Mouse (Mus musculus) myocyte (in vitro differentiated cells): ENCODE data around the gene Prph2. TPM values are rescaled to one million over a fixed set of nuclear protein-coding genes. Genes with fewer than 3 reads are reported as not detected.

Experiments used
- H3K27me3 ChIP-seq: one replicate; pipeline ENCODE4 v1.6.1; 2011; ENCODE audit not compliant: control insufficient read depth, insufficient read depth, insufficient read length
- H3K36me3 ChIP-seq: one replicate; pipeline ENCODE4 v1.6.1; 2011; ENCODE audit not compliant: control insufficient read depth, insufficient read depth
- H3K4me2 ChIP-seq: one replicate; pipeline ENCODE4 v1.6.1; 2011; ENCODE audit warnings: low read depth, control low read depth
- H3K4me3 ChIP-seq: one replicate; pipeline ENCODE4 v1.5.1; 2011; ENCODE audit warnings: mild to moderate bottlenecking, control low read depth, moderate library complexity
- H3K79me2 ChIP-seq: one replicate; pipeline ENCODE4 v1.6.1; 2011; ENCODE audit not compliant: control insufficient read depth, insufficient read depth
- H3ac ChIP-seq: one replicate; pipeline ENCODE4 v1.6.1; 2011; ENCODE audit not compliant: control insufficient read depth, insufficient read length
- CEBPB ChIP-seq: IDR thresholded peaks from 2 replicates; pipeline ENCODE4 v1.6.1; 2011; ENCODE audit warnings: mild to moderate bottlenecking, moderate library complexity; ENCODE audit not compliant: poor library complexity, insufficient read depth, severe bottlenecking
- E2F4 ChIP-seq: IDR thresholded peaks from one replicate; pipeline ENCODE4 v1.6.1; 2011; ENCODE audit warnings: mild to moderate bottlenecking, control low read depth, moderate library complexity; ENCODE audit not compliant: insufficient read depth
- MAX ChIP-seq: IDR thresholded peaks from one replicate; pipeline ENCODE4 v1.6.1; 2011; ENCODE audit warnings: low read depth, mild to moderate bottlenecking, control low read depth
- MYOD1 ChIP-seq, 3 experiments: IDR thresholded peaks; one replicate each; pipeline ENCODE4 v1.6.1; 2011; ENCODE audit warnings: control low read depth in 2 of 3, low read depth in 2 of 3, mild to moderate bottlenecking in 2 of 3, moderate library complexity in 1 of 3; ENCODE audit not compliant: insufficient read length in 2 of 3, control insufficient read depth in 1 of 3
- MYOG ChIP-seq, 3 experiments: IDR thresholded peaks; one replicate each; pipeline ENCODE4 v1.6.1; 2011; ENCODE audit warnings: control low read depth in 2 of 3, low read depth in 2 of 3, mild to moderate bottlenecking in 2 of 3; ENCODE audit not compliant: insufficient read length in 2 of 3, control insufficient read depth in 1 of 3, insufficient read depth in 1 of 3
- POLR2A ChIP-seq: IDR thresholded peaks from one replicate; pipeline ENCODE4 v1.6.1; 2011; ENCODE audit warnings: low read depth, mild to moderate bottlenecking, control low read depth, moderate library complexity; ENCODE audit not compliant: insufficient read length
- POLR2AphosphoS2 ChIP-seq: IDR thresholded peaks from one replicate; pipeline ENCODE4 v1.6.1; 2011; ENCODE audit warnings: low read depth, control low read depth; ENCODE audit not compliant: insufficient read length
- REST ChIP-seq: IDR thresholded peaks from one replicate; pipeline ENCODE4 v1.6.1; 2011; ENCODE audit warnings: mild to moderate bottlenecking, control low read depth, moderate library complexity; ENCODE audit not compliant: insufficient read depth, insufficient read length
- SRF ChIP-seq: IDR thresholded peaks from one replicate; pipeline ENCODE4 v1.6.1; 2011; ENCODE audit warnings: low read depth; ENCODE audit not compliant: control insufficient read depth, insufficient read length
- TCF12 ChIP-seq: IDR thresholded peaks from one replicate; pipeline ENCODE4 v1.6.1; 2011; ENCODE audit warnings: mild to moderate bottlenecking, control low read depth; ENCODE audit not compliant: poor library complexity, insufficient read depth, severe bottlenecking
- TCF3 ChIP-seq: IDR thresholded peaks from one replicate; pipeline ENCODE4 v1.6.1; 2011; ENCODE audit warnings: low read depth, control low read depth; ENCODE audit not compliant: insufficient read length
- USF1 ChIP-seq: IDR thresholded peaks from one replicate; pipeline ENCODE4 v1.6.1; 2011; ENCODE audit warnings: low read depth, mild to moderate bottlenecking, control low read depth, moderate library complexity
- polyA plus RNA-seq: library from polyadenylated mRNA; unstranded; fragments of >200 nt; fragmentation: generic; extraction: Trizol; gene quantifications from one replicate; pipeline ENCODE4 v1.2.1, GENCODE M21; 2012; ENCODE audit warnings: missing spikeins

Gene Prph2
- not detected for polyA plus RNA-seq

DNA sequence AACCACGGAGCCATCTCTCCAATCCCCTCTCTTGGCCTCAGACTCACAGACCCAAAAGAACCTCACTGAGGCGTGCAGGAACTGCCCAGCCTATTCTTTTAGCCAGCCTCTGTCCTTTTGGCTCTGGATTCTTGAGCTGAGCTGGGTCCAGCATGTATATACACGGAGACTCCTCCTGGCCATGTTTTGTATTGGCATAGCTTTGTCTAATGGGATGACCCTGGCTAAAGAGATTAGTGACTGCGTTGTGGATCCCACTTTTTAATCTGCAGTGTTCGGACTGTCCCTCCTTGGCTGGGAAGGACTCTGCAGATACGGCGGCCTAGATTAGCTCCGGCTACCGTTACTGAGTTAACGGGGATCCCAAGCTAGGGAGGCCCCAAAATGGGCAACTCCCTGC lies at the start of gene Prph2:
Gene Prph2 (plus strand): TSS at position 274 of the 400 bp plus-strand sequence.
- Histone ChIP-seq H3K27me3 (no peaks in the 10 kb centered on the region), H3K79me2 (no peaks in the 10 kb centered on the region), H3K4me2 (no peak within 1 kb of the TSS), H3K36me3 (no peaks in the 10 kb centered on the region), H3K4me3 (no peak within 1 kb of the TSS), H3ac (no peak within 1 kb of the TSS)
- TF ChIP-seq POLR2A (no peak), CEBPB (no peak), SRF (no peak), TCF12 (no peak), REST (no peak), MAX (no peak), TCF3 (no peak), E2F4 (no peak), MYOD1 (IDR thresholded peaks at IDR 0.05; ENCODE audit: control insufficient read depth in 1 of 3, insufficient read length in 2 of 3, low read depth in 2 of 3) (no peak), MYOG (IDR thresholded peaks at IDR 0.05; ENCODE audit: control insufficient read depth in 1 of 3, insufficient read depth in 1 of 3, insufficient read length in 2 of 3, low read depth in 2 of 3) (no peak), USF1 (no peak), POLR2AphosphoS2 (no peak)

DNA sequence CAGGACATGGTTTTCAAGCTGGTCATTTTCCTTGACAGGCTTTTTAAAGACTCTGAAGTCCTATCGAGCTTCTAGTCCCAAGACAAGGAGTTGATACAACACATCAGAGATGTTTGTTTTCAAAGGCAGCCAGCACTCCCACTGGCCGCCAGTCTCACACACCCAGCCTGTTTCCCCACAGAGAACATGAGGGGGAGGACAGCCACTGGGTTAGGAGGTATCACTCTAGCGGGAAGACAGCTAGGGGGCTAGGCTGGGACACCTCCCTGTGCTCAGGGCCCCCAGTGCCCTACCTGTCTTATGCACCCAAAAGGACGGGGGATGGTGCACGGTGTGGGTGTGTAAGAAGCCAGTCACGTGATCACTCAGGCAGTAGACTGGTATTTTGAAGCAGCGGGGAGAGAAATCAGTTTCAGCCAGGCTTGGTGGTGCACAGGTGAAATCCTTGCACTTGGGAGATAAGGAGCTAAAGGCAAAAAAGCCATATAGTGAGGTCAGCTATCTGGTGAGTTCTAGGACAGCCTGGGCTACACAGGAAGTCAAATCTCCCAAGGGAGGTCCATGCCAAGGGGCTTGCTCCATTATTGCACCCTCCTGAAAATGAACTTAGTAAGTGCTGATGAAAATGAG lies 45.6 kb upstream of the Prph2 start:
- Histone ChIP-seq H3K79me2 (no peaks in the 10 kb centered on the region), H3K4me2 (no peak overlapping the region), H3K36me3 (no peaks in the 10 kb centered on the region), H3K27me3 (no peaks in the 10 kb centered on the region), H3ac (no peak overlapping the region), H3K4me3 (no peak overlapping the region)
- TF ChIP-seq MYOG (IDR thresholded peaks at IDR 0.05; ENCODE audit: control insufficient read depth in 1 of 3, insufficient read depth in 1 of 3, insufficient read length in 2 of 3, low read depth in 2 of 3) (no peak), TCF12 (no peak), SRF (no peak), USF1 (no peak), MYOD1 (IDR thresholded peaks at IDR 0.05; ENCODE audit: control insufficient read depth in 1 of 3, insufficient read length in 2 of 3, low read depth in 2 of 3) (no peak), CEBPB (no peak), TCF3 (no peak), POLR2AphosphoS2 (no peak), E2F4 (no peak), POLR2A (no peak), MAX (no peak), REST (no peak)

DNA sequence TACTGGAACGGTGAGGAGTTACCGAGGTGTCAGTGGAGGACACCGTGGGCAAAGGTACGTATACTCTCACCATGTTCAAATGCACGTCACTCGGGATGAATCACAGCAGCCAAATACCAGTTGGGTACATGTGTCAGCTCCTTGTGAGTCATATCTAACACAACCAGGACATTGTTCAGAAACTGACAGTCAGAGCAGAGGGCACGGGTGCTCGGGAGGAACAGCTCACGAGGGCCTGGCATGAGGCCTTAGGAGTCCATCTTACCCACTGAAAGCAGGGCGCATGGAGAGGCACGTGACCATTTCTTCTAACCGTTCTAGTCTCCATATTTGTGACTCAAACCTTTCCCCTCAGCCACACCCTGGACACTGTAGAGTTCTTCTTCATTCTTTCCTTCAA lies 43.4 kb upstream of the Prph2 start:
- Histone ChIP-seq H3K27me3 (no peaks in the 10 kb centered on the region), H3K4me3 (no peak overlapping the region), H3ac (no peak overlapping the region), H3K36me3 (no peaks in the 10 kb centered on the region), H3K79me2 (no peaks in the 10 kb centered on the region), H3K4me2 (peak overlapping the region; percentile 44)
- TF ChIP-seq USF1 (peak; percentile 95), POLR2AphosphoS2 (peak; percentile 26), TCF3 (no peak), POLR2A (peak; percentile 22)

DNA sequence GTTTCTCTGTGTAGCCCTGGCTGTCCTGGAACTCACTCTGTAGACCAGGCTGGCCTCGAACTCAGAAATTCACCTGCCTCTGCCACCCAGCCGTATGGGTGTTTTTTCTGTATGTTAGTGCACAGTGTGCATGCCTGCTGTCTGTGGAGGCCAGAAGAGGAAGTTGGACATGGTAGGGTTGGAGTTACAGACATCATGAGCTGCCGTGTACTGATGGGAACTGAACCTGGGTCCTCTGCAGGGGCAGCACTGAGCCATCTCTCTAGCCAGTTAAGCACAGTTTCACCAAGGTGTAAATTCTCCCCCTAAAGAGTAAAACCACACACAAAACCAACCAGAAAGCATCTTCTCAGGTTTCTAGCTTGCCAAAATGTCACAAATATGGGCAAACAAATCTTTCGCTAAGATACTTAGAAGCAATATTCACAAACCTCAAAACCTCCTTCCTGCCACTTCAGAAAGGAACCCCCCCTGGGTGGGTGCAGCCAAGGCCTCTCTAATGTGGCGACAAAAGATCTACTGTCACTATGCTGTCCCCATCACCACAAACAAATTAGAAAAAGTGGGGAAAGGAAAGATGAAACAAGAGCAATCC lies 40.0 kb upstream of the Prph2 start:
- H3ac ChIP-seq = no peak overlapping the region
- H3K36me3 ChIP-seq = no peaks in the 10 kb centered on the region
- H3K4me3 ChIP-seq = no peak overlapping the region
- no peak for TF ChIP-seq TCF12
- no peak for TF ChIP-seq MYOG (IDR thresholded peaks at IDR 0.05; ENCODE audit: control insufficient read depth in 1 of 3, insufficient read depth in 1 of 3, insufficient read length in 2 of 3, low read depth in 2 of 3)
- TF ChIP-seq REST = no peak
- TF ChIP-seq POLR2AphosphoS2 = no peak
- TF ChIP-seq MYOD1 (IDR thresholded peaks at IDR 0.05; ENCODE audit: control insufficient read depth in 1 of 3, insufficient read length in 2 of 3, low read depth in 2 of 3) = no peak
- TF ChIP-seq MAX = no peak
- no peak for TF ChIP-seq CEBPB
- no peak for TF ChIP-seq E2F4
- TF ChIP-seq POLR2A = no peak
- no peak for TF ChIP-seq TCF3
- no peak for TF ChIP-seq USF1
- no peak for TF ChIP-seq SRF
- no peaks in the 10 kb centered on the region for H3K27me3 ChIP-seq
- no peaks in the 10 kb centered on the region for H3K79me2 ChIP-seq
- H3K4me2 ChIP-seq = no peak overlapping the region

DNA sequence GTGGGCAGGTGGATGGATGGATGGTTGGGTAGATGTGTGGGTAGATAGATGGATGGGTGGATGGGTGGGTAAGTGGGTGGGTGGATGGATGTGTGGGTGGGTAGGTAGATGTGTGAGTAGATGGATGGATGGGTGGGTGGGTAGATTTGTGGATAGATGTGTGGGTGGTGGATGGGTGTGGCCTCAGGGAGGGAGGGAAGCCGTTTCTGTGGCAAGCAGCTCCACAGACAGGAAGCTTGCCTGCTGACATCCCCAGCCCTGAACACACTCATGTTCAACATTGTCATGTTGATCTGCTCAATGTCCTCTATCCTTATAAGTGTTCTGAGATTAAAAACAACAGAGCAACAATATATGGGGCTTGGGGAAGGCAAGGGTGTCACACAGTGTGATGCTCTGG lies 39.3 kb upstream of the Prph2 start:
- no peak overlapping the region for H3K4me2 ChIP-seq
- no peak for TF ChIP-seq USF1
- no peak for TF ChIP-seq SRF
- no peak for TF ChIP-seq POLR2A
- no peak overlapping the region for H3K4me3 ChIP-seq
- H3K36me3 ChIP-seq = no peaks in the 10 kb centered on the region
- H3ac ChIP-seq = no peak overlapping the region
- H3K79me2 ChIP-seq = no peaks in the 10 kb centered on the region
- no peaks in the 10 kb centered on the region for H3K27me3 ChIP-seq
